ENCODE assay signal across 20 mouse cellular contexts in genomic region chr3:27565314-27565713, GRCm38 (mm10).
DNase-seq lines count a peak whose midpoint lies in the region; ATAC-seq and TF ChIP-seq lines count a peak whose summit lies in the region.
"Had no signal": no experiment of that assay in that cellular context is flagged by ENCODE, and none has a peak within 500 bp of the region (broad histone marks: within the 10 kb centered on the region; RNA-seq: fewer than 3 reads in every experiment).

No protein-coding gene starts in this region.

- no peak overlapping the region for H3K4me2 ChIP-seq in midbrain, embryonic 16.5 days (ENCODE audit: low read length)
- H3K4me2 ChIP-seq in forebrain, postnatal 0 days (ENCODE audit: low read depth) = no peak overlapping the region
- no peak overlapping the region for H3K4me2 ChIP-seq in hindbrain, embryonic 16.5 days (ENCODE audit: low read length)
- H3K4me2 ChIP-seq: embryonic facial prominence, embryonic 12.5 days; forebrain, embryonic 12.5 days; hindbrain, embryonic 13.5 days had no signal

- no peak overlapping the region for H3K9ac ChIP-seq in midbrain, embryonic 16.5 days (ENCODE audit: low read depth, low read length)
- no peak overlapping the region for H3K9ac ChIP-seq in forebrain, postnatal 0 days
- no peak overlapping the region for H3K9ac ChIP-seq in hindbrain, embryonic 16.5 days (ENCODE audit: low read depth, low read length)
- H3K9ac ChIP-seq: embryonic facial prominence, embryonic 12.5 days; forebrain, embryonic 12.5 days; hindbrain, embryonic 13.5 days had no signal

- ATAC-seq in midbrain, embryonic 16.5 days = no peak
- peak; percentile 42 to 67; a peak in 3 of 4 replicates for ATAC-seq in hematopoietic stem cell, adult 5-6 weeks (replicated peaks in 1 of 2; ENCODE audit: insufficient read depth in 1 of 2, low FRiP score in 2 of 2, low TSS enrichment in 1 of 2, low read depth in 1 of 2, poor library complexity in 2 of 2, severe bottlenecking in 2 of 2)
- no peak for ATAC-seq in inflammation-experienced regulatory T-cells, adult 6 months
- no peak for ATAC-seq in forebrain, postnatal 0 days
- ATAC-seq in hindbrain, embryonic 16.5 days = no peak
- ATAC-seq: forebrain, embryonic 16.5 days had no signal

- 89% methylated on average over 4 of the region's 4 CpGs for WGBS in heart, embryonic 10.5 days
- 95% methylated on average over 4 of the region's 4 CpGs for WGBS in midbrain, embryonic 10.5 days
- WGBS in midbrain, embryonic 16.5 days = 93% methylated on average over 4 of the region's 4 CpGs
- 87% methylated on average over 4 of the region's 4 CpGs for WGBS in forebrain, postnatal 0 days
- 93% methylated on average over 4 of the region's 4 CpGs for WGBS in hindbrain, embryonic 16.5 days

- no peak for TF ChIP-seq CTCF in forebrain, postnatal 0 days (IDR thresholded peaks at IDR 0.05; ENCODE audit: low read depth)

- H3K4me1 ChIP-seq in heart, embryonic 10.5 days = no peaks in the 10 kb centered on the region
- H3K4me1 ChIP-seq in midbrain, embryonic 10.5 days = no peaks in the 10 kb centered on the region
- H3K4me1 ChIP-seq in midbrain, embryonic 16.5 days (ENCODE audit: control insufficient read depth, insufficient read depth, low read length) = no peaks in the 10 kb centered on the region
- no peaks in the 10 kb centered on the region for H3K4me1 ChIP-seq in forebrain, postnatal 0 days (ENCODE audit: insufficient read depth)
- H3K4me1 ChIP-seq in hindbrain, embryonic 16.5 days (ENCODE audit: control insufficient read depth, insufficient read depth, low read depth, low read length) = no peaks in the 10 kb centered on the region
- H3K4me1 ChIP-seq: embryonic facial prominence, embryonic 12.5 days; forebrain, embryonic 12.5 days; hindbrain, embryonic 13.5 days had no signal

- peaks cover 4% of the 10 kb centered on the region; the same call in 1 of the 2 replicates for H3K36me3 ChIP-seq in heart, embryonic 10.5 days
- no peaks in the 10 kb centered on the region for H3K36me3 ChIP-seq in midbrain, embryonic 10.5 days
- no peaks in the 10 kb centered on the region for H3K36me3 ChIP-seq in midbrain, embryonic 16.5 days (ENCODE audit: control insufficient read depth, insufficient read depth, low read length)
- H3K36me3 ChIP-seq in forebrain, postnatal 0 days (ENCODE audit: insufficient read depth) = no peaks in the 10 kb centered on the region
- H3K36me3 ChIP-seq in hindbrain, embryonic 16.5 days (ENCODE audit: control insufficient read depth, insufficient read depth, low read length) = no peaks in the 10 kb centered on the region
- H3K36me3 ChIP-seq: embryonic facial prominence, embryonic 12.5 days; forebrain, embryonic 12.5 days; hindbrain, embryonic 13.5 days had no signal

- no peaks in the 10 kb centered on the region for H3K9me3 ChIP-seq in heart, embryonic 10.5 days
- H3K9me3 ChIP-seq in midbrain, embryonic 10.5 days (replicated peaks) = no peaks in the 10 kb centered on the region
- H3K9me3 ChIP-seq in midbrain, embryonic 16.5 days (replicated peaks; ENCODE audit: control insufficient read depth, low read length, poor library complexity, severe bottlenecking) = no peaks in the 10 kb centered on the region
- no peaks in the 10 kb centered on the region for H3K9me3 ChIP-seq in forebrain, postnatal 0 days (ENCODE audit: low read length)
- no peaks in the 10 kb centered on the region for H3K9me3 ChIP-seq in hindbrain, embryonic 16.5 days (ENCODE audit: control insufficient read depth, low read length)
- H3K9me3 ChIP-seq: embryonic facial prominence, embryonic 12.5 days; forebrain, embryonic 12.5 days had no signal

- no peaks in the 10 kb centered on the region for H3K27me3 ChIP-seq in heart, embryonic 10.5 days (ENCODE audit: insufficient read depth, poor library complexity, severe bottlenecking)
- H3K27me3 ChIP-seq in midbrain, embryonic 10.5 days (ENCODE audit: low read depth, poor library complexity, severe bottlenecking) = no peaks in the 10 kb centered on the region
- no peaks in the 10 kb centered on the region for H3K27me3 ChIP-seq in midbrain, embryonic 16.5 days (ENCODE audit: control insufficient read depth, insufficient read depth, low read depth, low read length)
- H3K27me3 ChIP-seq in forebrain, postnatal 0 days (ENCODE audit: insufficient read depth, low read length) = no peaks in the 10 kb centered on the region
- H3K27me3 ChIP-seq in hindbrain, embryonic 16.5 days (replicated peaks; ENCODE audit: control insufficient read depth, insufficient read depth, low read length) = no peaks in the 10 kb centered on the region
- H3K27me3 ChIP-seq: CH12.LX; embryonic facial prominence, embryonic 12.5 days; forebrain, embryonic 12.5 days; hindbrain, embryonic 13.5 days had no signal

- H3K27ac ChIP-seq in heart, embryonic 10.5 days = no peak overlapping the region
- no peak overlapping the region for H3K27ac ChIP-seq in midbrain, embryonic 10.5 days (replicated peaks)
- no peak overlapping the region for H3K27ac ChIP-seq in midbrain, embryonic 16.5 days (ENCODE audit: low read length)
- H3K27ac ChIP-seq in forebrain, postnatal 0 days (ENCODE audit: low read depth, low read length) = no peak overlapping the region
- no peak overlapping the region for H3K27ac ChIP-seq in hindbrain, embryonic 16.5 days (ENCODE audit: low read depth, low read length)
- H3K27ac ChIP-seq: embryonic facial prominence, embryonic 12.5 days; forebrain, embryonic 12.5 days; hindbrain, embryonic 13.5 days had no signal

- H3K4me3 ChIP-seq in heart, embryonic 10.5 days = no peak overlapping the region
- H3K4me3 ChIP-seq in midbrain, embryonic 10.5 days = no peak overlapping the region
- no peak overlapping the region for H3K4me3 ChIP-seq in midbrain, embryonic 16.5 days (ENCODE audit: low read depth, low read length)
- no peak overlapping the region for H3K4me3 ChIP-seq in forebrain, postnatal 0 days (ENCODE audit: low read depth, low read length)
- H3K4me3 ChIP-seq in hindbrain, embryonic 16.5 days (ENCODE audit: low read length) = no peak overlapping the region
- H3K4me3 ChIP-seq: embryonic facial prominence, embryonic 12.5 days; forebrain, embryonic 12.5 days; hindbrain, embryonic 13.5 days had no signal

- DNase-seq in heart, adult 11 months = peak; percentile 45
- DNase-seq in heart, embryonic 10.5 days (ENCODE audit: low spot score) = no peak
- peak; percentile 1 for DNase-seq in midbrain, embryonic 10.5 days (ENCODE audit: low spot score)
- DNase-seq in forebrain, postnatal 0 days = no peak
- DNase-seq: adrenal gland, adult 8-10 months; adrenal gland, postnatal 36 days; cerebellum, adult 2 months; cerebellum, postnatal 10 days; gastrocnemius, postnatal 14 days; heart, postnatal 10 days; heart, postnatal 4 days had no signal

Comparison
In these comparisons a context has a peak if more than half of its experiments do, and no peak if none do; other contexts are left out.
1. DNase-seq: peak in heart, adult 11 months (single experiment) and midbrain, embryonic 10.5 days (single experiment); none in heart, embryonic 10.5 days (single experiment) and forebrain, postnatal 0 days (single experiment).
2. ATAC-seq: peak in hematopoietic stem cell, adult 5-6 weeks (2 of 2); none in midbrain, embryonic 16.5 days (single experiment), inflammation-experienced regulatory T-cells, adult 6 months (single experiment), forebrain, postnatal 0 days (single experiment) and hindbrain, embryonic 16.5 days (single experiment).